Mouse (Mus musculus): Measurements from ENCODE around the gene Chd6. TPM values are rescaled to one million over a fixed set of nuclear protein-coding genes. Genes with fewer than 3 reads are reported as not detected.
"Not testable (repeated sequence)": the region's sequence is repeated elsewhere in the genome, so short reads cannot be mapped to it uniquely, and the experiment has no call there.

Chd6 gene
- polyA plus RNA-seq, 1 experiment from 2014 or later, result 14.7 TPM

- Histone ChIP-seq H3K27me3 (replicated peaks; ENCODE audit: control insufficient read depth, insufficient read depth, low read length) (no peaks in the 10 kb centered on the region), H3K9ac (ENCODE audit: low read depth, low read length) (no peak overlapping the region), H3K9me3 (ENCODE audit: control insufficient read depth, low read length) (no peaks in the 10 kb centered on the region), H3K4me3 (ENCODE audit: low read length) (no peak overlapping the region), H3K36me3 (ENCODE audit: control insufficient read depth, insufficient read depth, low read length) (peaks cover 10% of the 10 kb centered on the region), H3K4me2 (ENCODE audit: low read depth, low read length) (no peak overlapping the region), H3K27ac (ENCODE audit: low read length) (no peak overlapping the region), H3K4me1 (ENCODE audit: control insufficient read depth, insufficient read depth, low read length) (no peaks in the 10 kb centered on the region; the same call in 1 of the 2 replicates)
- no peak for ATAC-seq
- 52% methylated on average over 1 of the region's 1 CpGs for WGBS
These were observed 131.6 kb downstream of the Chd6 start for GRCm38 (mm10) chr2:160977248-160977647.

DNA sequence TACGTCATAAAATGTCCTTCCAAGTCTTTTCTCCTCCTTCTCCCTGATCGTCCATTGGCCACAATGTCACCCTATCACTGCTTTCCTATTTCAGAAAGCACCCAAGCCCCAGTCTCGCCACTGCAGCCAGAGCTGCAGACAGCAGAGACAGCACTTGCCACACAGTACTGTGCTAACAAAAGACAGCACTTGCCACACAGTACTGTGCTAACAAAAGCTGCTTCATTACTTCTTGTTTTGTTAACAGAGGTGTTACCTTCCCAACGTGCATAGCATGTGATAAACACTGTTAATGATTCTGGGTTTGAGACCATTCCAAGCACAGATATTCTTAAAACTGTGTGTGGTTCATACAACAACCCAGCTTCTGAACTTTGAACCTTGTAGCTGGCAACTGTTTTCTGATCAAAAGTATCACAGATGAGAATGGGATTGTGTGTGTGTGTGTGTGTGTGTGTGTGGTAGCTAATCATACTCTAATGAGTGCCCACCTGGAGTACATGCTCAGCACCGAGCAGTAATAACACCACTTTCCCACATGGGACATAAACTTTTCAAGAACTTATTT, 135.1 kb downstream of the Chd6 start:
- Histone ChIP-seq H3K9me3 (ENCODE audit: control insufficient read depth, low read length) (no peaks in the 10 kb centered on the region), H3K36me3 (ENCODE audit: control insufficient read depth, insufficient read depth, low read length) (peaks cover under 1% of the 10 kb centered on the region; the same call in 1 of the 2 replicates), H3K4me2 (ENCODE audit: low read depth, low read length) (no peak overlapping the region), H3K4me3 (ENCODE audit: low read length) (no peak overlapping the region), H3K9ac (ENCODE audit: low read depth, low read length) (no peak overlapping the region), H3K27ac (ENCODE audit: low read length) (no peak overlapping the region), H3K27me3 (replicated peaks; ENCODE audit: control insufficient read depth, insufficient read depth, low read length) (no peaks in the 10 kb centered on the region), H3K4me1 (ENCODE audit: control insufficient read depth, insufficient read depth, low read length) (no peaks in the 10 kb centered on the region; the same call in 1 of the 2 replicates)
- 74% methylated on average over 5 of the region's 5 CpGs for WGBS
- ATAC-seq, result no peak; the same call in 1 of the 2 replicates

DNA sequence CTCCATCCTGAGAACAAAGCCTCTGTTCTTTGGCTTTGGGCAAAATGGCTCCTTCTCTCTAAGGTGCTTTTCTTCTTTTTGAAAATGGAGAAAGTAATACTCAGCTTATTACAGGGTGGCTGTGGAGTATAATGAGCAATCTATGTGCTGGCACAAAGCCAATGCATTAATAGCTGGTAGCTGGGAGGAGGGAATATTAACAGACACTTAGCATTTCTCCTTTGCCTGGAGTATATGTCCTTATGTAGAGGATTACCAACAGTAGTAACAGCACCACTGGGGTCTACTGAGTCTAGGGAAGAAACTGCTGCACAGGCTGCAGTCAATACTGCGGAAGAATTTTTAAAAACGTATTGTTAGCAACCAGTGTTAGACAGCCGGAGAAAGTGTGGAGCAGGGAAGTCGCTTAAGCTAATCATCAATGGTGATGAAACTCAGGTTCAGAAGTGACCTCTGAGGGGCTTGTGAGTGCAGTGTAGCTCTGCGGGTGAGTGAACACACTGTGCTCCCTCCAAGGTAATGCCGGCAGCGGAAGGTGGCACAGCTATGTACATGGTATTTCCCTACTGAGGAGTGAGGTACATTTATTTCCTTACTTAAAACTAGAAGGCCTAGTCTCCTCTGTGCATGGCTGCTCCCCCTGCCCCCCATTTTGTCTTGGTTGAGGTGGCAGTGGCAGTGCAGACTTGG, 136.6 kb downstream of the Chd6 start:
- Histone ChIP-seq H3K4me2 (ENCODE audit: low read depth, low read length) (no peak overlapping the region), H3K9ac (ENCODE audit: low read depth, low read length) (no peak overlapping the region), H3K27me3 (replicated peaks; ENCODE audit: control insufficient read depth, insufficient read depth, low read length) (no peaks in the 10 kb centered on the region), H3K4me3 (ENCODE audit: low read length) (no peak overlapping the region), H3K27ac (ENCODE audit: low read length) (no peak overlapping the region), H3K4me1 (ENCODE audit: control insufficient read depth, insufficient read depth, low read length) (no peaks in the 10 kb centered on the region; the same call in 1 of the 2 replicates), H3K9me3 (ENCODE audit: control insufficient read depth, low read length) (no peaks in the 10 kb centered on the region), H3K36me3 (ENCODE audit: control insufficient read depth, insufficient read depth, low read length) (peaks cover 3% of the 10 kb centered on the region; the same call in 1 of the 2 replicates)
- WGBS, result 93% methylated on average over 7 of the region's 7 CpGs
- ATAC-seq, result no peak

DNA sequence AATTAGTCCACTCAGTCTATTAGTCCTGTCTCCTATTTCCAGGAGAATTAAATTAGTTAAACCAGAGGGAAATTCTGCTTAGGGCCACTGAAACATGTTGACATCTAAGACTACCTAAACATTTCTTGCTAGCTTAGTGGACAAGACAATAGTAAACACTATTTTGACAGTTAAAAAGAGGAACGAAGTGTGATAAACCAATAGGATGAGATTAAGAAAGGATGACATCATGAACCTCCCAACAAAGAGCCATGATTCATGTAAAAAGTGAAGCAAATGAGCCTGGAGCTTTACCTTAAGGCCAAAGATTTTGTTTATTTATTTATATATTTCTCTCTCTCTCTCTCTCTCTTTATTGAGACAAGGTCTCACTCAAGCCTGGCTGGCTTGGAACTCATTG, 146.7 kb downstream of the Chd6 start:
- no peaks in the 10 kb centered on the region for H3K4me1 ChIP-seq (ENCODE audit: control insufficient read depth, insufficient read depth, low read length)
- H3K9me3 ChIP-seq (ENCODE audit: control insufficient read depth, low read length), result no peaks in the 10 kb centered on the region
- WGBS, result 89% methylated on average over 1 of the region's 1 CpGs
- H3K4me2 ChIP-seq (ENCODE audit: low read depth, low read length), result no peak overlapping the region
- H3K27ac ChIP-seq (ENCODE audit: low read length), result no peak overlapping the region
- peaks cover 4% of the 10 kb centered on the region for H3K36me3 ChIP-seq (ENCODE audit: control insufficient read depth, insufficient read depth, low read length)
- H3K9ac ChIP-seq (ENCODE audit: low read depth, low read length), result no peak overlapping the region
- no peaks in the 10 kb centered on the region for H3K27me3 ChIP-seq (replicated peaks; ENCODE audit: control insufficient read depth, insufficient read depth, low read length)
- H3K4me3 ChIP-seq (ENCODE audit: low read length), result no peak overlapping the region
- ATAC-seq, result no peak

DNA sequence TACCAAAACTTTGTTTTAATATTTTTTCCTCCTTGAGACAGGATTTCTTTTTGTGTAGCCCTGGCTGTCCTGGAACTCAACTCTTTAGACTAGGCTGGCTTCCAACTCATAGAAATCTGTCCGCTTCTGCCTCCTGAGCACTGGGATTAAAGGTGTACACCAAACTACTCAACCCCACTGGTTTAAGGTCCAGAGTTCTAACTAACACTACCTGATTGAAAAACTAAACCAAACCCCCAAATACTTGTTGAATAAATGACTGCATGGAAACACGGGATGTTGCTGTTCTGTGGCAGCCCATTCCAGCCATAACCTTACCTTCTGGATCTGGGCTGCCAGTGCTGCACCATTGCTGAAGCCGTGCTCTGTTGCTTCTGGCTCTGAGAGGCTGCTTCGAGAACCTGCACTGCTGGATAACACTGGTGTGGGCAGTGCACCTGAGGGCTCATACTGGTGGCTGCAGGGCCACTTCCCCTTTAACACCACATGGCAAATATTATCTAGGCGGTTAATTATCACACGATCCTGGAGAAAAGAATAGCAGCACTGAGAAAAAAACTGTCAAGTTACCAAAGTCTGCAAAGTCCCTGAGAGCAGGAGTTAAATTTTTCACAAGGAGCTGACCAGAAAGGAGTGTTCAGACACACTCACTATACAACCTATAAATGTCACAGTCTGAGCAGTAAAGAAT, 147.8 kb downstream of the Chd6 start:
- Histone ChIP-seq H3K4me2 (ENCODE audit: low read depth, low read length) (no peak overlapping the region), H3K9me3 (ENCODE audit: control insufficient read depth, low read length) (no peaks in the 10 kb centered on the region), H3K4me1 (ENCODE audit: control insufficient read depth, insufficient read depth, low read length) (no peaks in the 10 kb centered on the region), H3K27me3 (replicated peaks; ENCODE audit: control insufficient read depth, insufficient read depth, low read length) (no peaks in the 10 kb centered on the region), H3K4me3 (ENCODE audit: low read length) (no peak overlapping the region), H3K9ac (ENCODE audit: low read depth, low read length) (no peak overlapping the region), H3K36me3 (ENCODE audit: control insufficient read depth, insufficient read depth, low read length) (peaks cover 10% of the 10 kb centered on the region), H3K27ac (ENCODE audit: low read length) (no peak overlapping the region)
- WGBS, result 77% methylated on average over 6 of the region's 6 CpGs
- ATAC-seq, result no peak

DNA sequence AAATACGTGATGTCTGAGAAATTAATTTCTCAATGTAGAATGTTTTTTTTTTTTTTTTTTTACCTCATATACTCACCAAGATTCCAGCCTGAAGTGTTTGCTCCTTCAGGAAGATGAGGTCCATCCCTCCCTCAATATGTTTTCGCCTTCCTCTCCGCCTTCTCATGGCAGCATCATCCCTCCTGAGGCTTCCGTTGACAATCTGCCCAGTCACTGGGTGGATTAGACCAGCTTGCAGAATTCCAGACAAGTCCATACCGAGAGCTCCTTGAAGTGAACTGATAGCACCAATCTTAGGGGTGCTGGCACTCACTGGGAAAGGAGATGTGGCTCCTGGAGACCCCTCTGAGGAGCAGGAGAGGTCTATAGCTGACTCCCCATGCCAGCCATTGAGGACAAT, 149.0 kb downstream of the Chd6 start:
- H3K4me1 ChIP-seq (ENCODE audit: control insufficient read depth, insufficient read depth, low read length), result no peaks in the 10 kb centered on the region
- 95% methylated on average over 5 of the region's 5 CpGs for WGBS
- H3K9ac ChIP-seq (ENCODE audit: low read depth, low read length), result no peak overlapping the region
- H3K36me3 ChIP-seq (ENCODE audit: control insufficient read depth, insufficient read depth, low read length), result peaks cover 10% of the 10 kb centered on the region
- no peak for ATAC-seq
- no peaks in the 10 kb centered on the region for H3K27me3 ChIP-seq (replicated peaks; ENCODE audit: control insufficient read depth, insufficient read depth, low read length)
- no peak overlapping the region for H3K4me2 ChIP-seq (ENCODE audit: low read depth, low read length)
- no peak overlapping the region for H3K4me3 ChIP-seq (ENCODE audit: low read length)
- H3K9me3 ChIP-seq (ENCODE audit: control insufficient read depth, low read length), result no peaks in the 10 kb centered on the region
- no peak overlapping the region for H3K27ac ChIP-seq (ENCODE audit: low read length)

DNA sequence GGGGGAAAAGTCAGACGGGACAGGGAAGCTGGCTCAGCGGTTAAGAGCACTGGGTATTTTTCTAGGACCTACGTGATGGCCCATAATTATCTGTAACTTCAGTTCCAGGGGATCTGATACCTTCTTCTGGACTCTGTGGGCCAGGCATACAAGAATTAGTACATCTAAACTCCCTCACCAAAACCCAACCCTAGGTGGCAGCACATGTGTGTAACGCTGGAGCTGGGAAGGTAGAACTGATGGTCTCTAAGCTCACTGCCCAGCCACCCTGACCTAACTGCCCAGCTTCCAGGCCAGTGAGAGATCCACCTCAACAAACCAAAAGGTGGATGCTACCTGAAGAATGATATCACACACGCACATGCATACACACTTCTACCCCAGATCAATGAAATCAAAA, 150.1 kb downstream of the Chd6 start:
- Histone ChIP-seq H3K4me1 (ENCODE audit: control insufficient read depth, insufficient read depth, low read length) (no peaks in the 10 kb centered on the region), H3K9ac (ENCODE audit: low read depth, low read length) (no peak overlapping the region), H3K27me3 (replicated peaks; ENCODE audit: control insufficient read depth, insufficient read depth, low read length) (no peaks in the 10 kb centered on the region), H3K27ac (ENCODE audit: low read length) (no peak overlapping the region), H3K4me2 (ENCODE audit: low read depth, low read length) (no peak overlapping the region), H3K9me3 (ENCODE audit: control insufficient read depth, low read length) (no peaks in the 10 kb centered on the region), H3K36me3 (ENCODE audit: control insufficient read depth, insufficient read depth, low read length) (peaks cover 10% of the 10 kb centered on the region), H3K4me3 (ENCODE audit: low read length) (no peak overlapping the region)
- no peak for ATAC-seq
- 90% methylated on average over 5 of the region's 5 CpGs for WGBS

GRCm38 (mm10) chr2:160957801-160958200, 151.1 kb downstream of the Chd6 start:
- not testable (repeated sequence) for H3K4me1 ChIP-seq (ENCODE audit: control insufficient read depth, insufficient read depth, low read length); H3K27me3 ChIP-seq (replicated peaks; ENCODE audit: control insufficient read depth, insufficient read depth, low read length); H3K4me2 ChIP-seq (ENCODE audit: low read depth, low read length); H3K9ac ChIP-seq (ENCODE audit: low read depth, low read length); H3K9me3 ChIP-seq (ENCODE audit: control insufficient read depth, low read length); H3K27ac ChIP-seq (ENCODE audit: low read length); H3K4me3 ChIP-seq (ENCODE audit: low read length); ATAC-seq
- H3K36me3 ChIP-seq (ENCODE audit: control insufficient read depth, insufficient read depth, low read length), result peaks cover 10% of the 10 kb centered on the region

DNA sequence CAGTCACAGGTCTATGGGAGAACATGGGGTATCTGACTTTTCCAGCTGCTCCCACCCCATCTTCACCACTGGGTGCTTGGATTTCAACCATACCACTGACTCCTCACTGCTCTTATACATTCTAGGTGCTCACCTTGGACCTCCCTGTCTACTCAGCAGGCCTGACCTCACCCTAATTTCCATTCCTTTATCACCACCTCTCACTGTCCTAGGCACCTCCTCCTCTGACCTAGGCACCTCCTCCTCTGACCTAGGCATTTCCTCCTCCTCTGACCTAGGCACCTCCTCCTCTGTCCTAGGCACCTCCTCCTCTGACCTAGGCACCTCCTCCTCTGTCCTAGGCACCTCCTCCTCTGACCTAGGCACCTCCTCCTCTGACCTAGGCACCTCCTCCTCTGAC, 151.6 kb downstream of the Chd6 start:
- not testable (repeated sequence) for H3K4me2 ChIP-seq (ENCODE audit: low read depth, low read length); H3K9me3 ChIP-seq (ENCODE audit: control insufficient read depth, low read length); H3K4me1 ChIP-seq (ENCODE audit: control insufficient read depth, insufficient read depth, low read length); H3K27me3 ChIP-seq (replicated peaks; ENCODE audit: control insufficient read depth, insufficient read depth, low read length); H3K4me3 ChIP-seq (ENCODE audit: low read length); H3K9ac ChIP-seq (ENCODE audit: low read depth, low read length); H3K27ac ChIP-seq (ENCODE audit: low read length); ATAC-seq
- peaks cover 10% of the 10 kb centered on the region for H3K36me3 ChIP-seq (ENCODE audit: control insufficient read depth, insufficient read depth, low read length)
